Mouse (Mus musculus): ENCODE data around the gene Sp8.

DNA sequence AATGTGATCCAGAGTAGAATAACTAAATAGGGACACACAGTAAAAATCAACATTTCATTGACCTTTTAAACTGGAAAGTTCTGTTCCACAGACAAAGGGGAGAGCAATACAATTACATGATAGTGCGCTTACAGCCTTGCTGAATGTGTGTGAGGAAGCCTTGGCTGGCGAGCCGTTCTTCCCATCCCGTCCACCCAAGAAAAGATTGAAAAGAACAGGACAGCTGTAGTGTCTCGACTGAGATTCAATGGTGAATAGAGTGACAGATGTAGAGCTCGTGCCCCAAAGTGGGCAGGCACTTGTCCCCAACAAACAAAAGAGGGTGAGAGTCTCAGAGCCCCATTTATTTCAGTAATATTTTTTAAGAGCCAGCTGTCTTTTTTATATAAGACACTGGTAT is 16.2 kb upstream of the Sp8 start:
- no peak for TF ChIP-seq POLR2A (IDR thresholded peaks at IDR 0.05; ENCODE audit: insufficient read length, low read depth)
- no peak for TF ChIP-seq USF1 (IDR thresholded peaks at IDR 0.05; ENCODE audit: low read depth)
- no peak for TF ChIP-seq E2F4 (IDR thresholded peaks at IDR 0.05; ENCODE audit: insufficient read depth)
